In genomic region chr4:142152733-142153422, GRCm38 (mm10) we compare ENCODE assay signal across 7 mouse cellular contexts.
DNase-seq lines count a peak whose midpoint lies in the region; ATAC-seq lines count a peak whose summit lies in the region.

No protein-coding gene starts in this region.

- ATAC-seq in hindbrain, embryonic 15.5 days (ENCODE audit: low FRiP score, low read depth) = 0 out of 2 replicates have a peak, but pooled peaks have one; percentile 10
- no peak for ATAC-seq in neural tube, embryonic 12.5 days (ENCODE audit: low FRiP score, low read depth)

- no peaks in the 10 kb centered on the region for H3K9me3 ChIP-seq in hindbrain, embryonic 15.5 days
- H3K9me3 ChIP-seq in hindbrain, embryonic 10.5 days = no peaks in the 10 kb centered on the region
- H3K9me3 ChIP-seq in neural tube, embryonic 12.5 days = no peaks in the 10 kb centered on the region

- 79% methylated on average over 8 of the region's 8 CpGs for WGBS in hindbrain, embryonic 15.5 days
- WGBS in hindbrain, embryonic 10.5 days = 75% methylated on average over 8 of the region's 8 CpGs
- 75% methylated on average over 8 of the region's 8 CpGs for WGBS in neural tube, embryonic 12.5 days

- peaks cover 7% of the 10 kb centered on the region for H3K36me3 ChIP-seq in hindbrain, embryonic 15.5 days
- H3K36me3 ChIP-seq in hindbrain, embryonic 10.5 days = peaks cover 40% of the 10 kb centered on the region
- H3K36me3 ChIP-seq in neural tube, embryonic 12.5 days = peaks cover 14% of the 10 kb centered on the region; the same call in 1 of the 2 replicates

- intact Hi-C loops in left cerebral cortex, postnatal 25 days (cut with DNase I) = loop anchor here (1.0 to 5.0 kb wide), 5 partner anchors 86 to 869 kb away; partner anchors contain the start of gene Kazn

- no peak overlapping the region for H3K27ac ChIP-seq in hindbrain, embryonic 15.5 days (replicated peaks)
- no peak overlapping the region for H3K27ac ChIP-seq in hindbrain, embryonic 10.5 days
- no peak overlapping the region for H3K27ac ChIP-seq in neural tube, embryonic 12.5 days

- H3K27me3 ChIP-seq in hindbrain, embryonic 15.5 days = no peaks in the 10 kb centered on the region
- no peaks in the 10 kb centered on the region for H3K27me3 ChIP-seq in hindbrain, embryonic 10.5 days (ENCODE audit: insufficient read depth, poor library complexity, severe bottlenecking)
- no peaks in the 10 kb centered on the region for H3K27me3 ChIP-seq in neural tube, embryonic 12.5 days (replicated peaks)

- H3K4me3 ChIP-seq in hindbrain, embryonic 15.5 days = no peak overlapping the region
- no peak overlapping the region for H3K4me3 ChIP-seq in hindbrain, embryonic 10.5 days
- H3K4me3 ChIP-seq in neural tube, embryonic 12.5 days = no peak overlapping the region

- H3K4me1 ChIP-seq in hindbrain, embryonic 15.5 days (replicated peaks) = peaks cover 10% of the 10 kb centered on the region
- peaks cover 15% of the 10 kb centered on the region for H3K4me1 ChIP-seq in hindbrain, embryonic 10.5 days (replicated peaks)
- H3K4me1 ChIP-seq in neural tube, embryonic 12.5 days = peaks cover 5% of the 10 kb centered on the region; the same call in 1 of the 2 replicates

- H3K9ac ChIP-seq in hindbrain, embryonic 15.5 days = no peak overlapping the region
- H3K9ac ChIP-seq in neural tube, embryonic 12.5 days = 0 out of 2 replicates have a peak overlapping the region, but pooled peaks have one; percentile 17

- H3K4me2 ChIP-seq in hindbrain, embryonic 15.5 days = no peak overlapping the region
- no peak overlapping the region for H3K4me2 ChIP-seq in neural tube, embryonic 12.5 days (replicated peaks)

- DNase-seq in hindbrain, embryonic 10.5 days (ENCODE audit: low spot score) = no peak
- no peak for DNase-seq in neural tube, embryonic 10.5 days (ENCODE audit: extremely low spot score, low spot score)
- DNase-seq in liver = peak; percentile 14
- DNase-seq in yolk sac, embryonic 10.5 days (ENCODE audit: low spot score) = peak; percentile 29
- no peak for DNase-seq in left cerebral cortex, postnatal 25 days (ENCODE audit: low spot score in 2 of 2)

Comparison
In these comparisons a context has a peak if more than half of its experiments do, and no peak if none do; other contexts are left out.
1. DNase-seq: peak in liver (single experiment) and yolk sac, embryonic 10.5 days (single experiment); none in hindbrain, embryonic 10.5 days (single experiment), neural tube, embryonic 10.5 days (single experiment) and left cerebral cortex, postnatal 25 days (0 of 2).